Comparison of ENCODE assay signal across 22 mouse cellular contexts in the genomic region with DNA sequence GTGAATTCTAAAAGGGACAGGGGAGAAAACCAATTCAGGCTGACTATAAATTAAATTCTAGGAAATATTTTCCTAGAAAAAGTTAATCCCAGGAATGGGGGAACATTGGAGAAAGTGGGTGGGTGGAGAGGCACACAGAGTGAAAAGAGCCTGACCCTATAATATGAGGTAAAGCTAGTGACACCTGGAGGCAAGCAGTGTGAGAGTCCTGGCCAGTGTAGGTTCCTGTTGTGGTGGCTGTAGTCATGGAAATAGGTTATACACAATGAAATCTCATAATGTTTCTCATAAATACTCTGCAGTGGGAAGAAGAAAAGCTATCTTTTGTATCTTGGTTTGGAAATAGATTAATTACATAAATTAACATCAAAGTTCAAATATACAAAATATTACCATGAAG.
A peak's percentile ranks its signal among the peaks of the same experiment; 100 is the strongest.
DNase-seq lines count a peak whose midpoint lies in the region; ATAC-seq and TF ChIP-seq lines count a peak whose summit lies in the region.
"Had no signal": no experiment of that assay in that cellular context is flagged by ENCODE, and none has a peak within 500 bp of the region (broad histone marks: within the 10 kb centered on the region; RNA-seq: fewer than 3 reads in every experiment).

No protein-coding gene starts in this region.

- DNase-seq in heart, adult 11 months = peak; percentile 9
- no peak for DNase-seq in heart, postnatal 4 days
- DNase-seq in CD4-positive, CD25-positive, alpha-beta regulatory T cell, adult 2 months (ENCODE audit: low read depth, low spot score) = peak; percentile 21
- no peak for DNase-seq in CH12.LX (ENCODE audit: extremely low read depth)
- DNase-seq in frontal cortex, adult 2 months (ENCODE audit: extremely low spot score in 1 of 2, low spot score in 1 of 2) = no peak
- no peak for DNase-seq in urinary bladder, postnatal 4 days (ENCODE audit: low spot score in 2 of 2)
- DNase-seq in liver, postnatal 0 days = no peak
- DNase-seq: adrenal gland, adult 8-10 months; adrenal gland, postnatal 14 days; adrenal gland, postnatal 36 days; B cell, adult 2 months; cerebellum, adult 11-12 months; cerebellum, adult 2 months; cerebellum, adult 9-10 months; cerebellum, postnatal 10 days; cerebellum, postnatal 25 days; forebrain, postnatal 0 days had no signal

- no peak for TF ChIP-seq POLR2A in CH12.LX (IDR thresholded peaks at IDR 0.05; ENCODE audit: low read depth, low read length)

- in situ Hi-C loops in CH12.LX (cut with MboI; ENCODE audit: low pct_ligation_motif_present, low pct_unique_long_range_greater_than_20kb, low sequenced_read_pairs) = no loop called here

- dilution Hi-C loops in CH12.LX (cut with MboI; ENCODE audit: extremely low pct_ligation_motif_present, extremely low pct_unique_long_range_greater_than_20kb, low sequenced_read_pairs) = no loop called here

- no peak for TF ChIP-seq EP300 in CH12.LX (IDR thresholded peaks at IDR 0.05; ENCODE audit: low read length)
- TF ChIP-seq EP300 in liver, postnatal 0 days (IDR thresholded peaks at IDR 0.05; ENCODE audit: low read depth) = no peak

- TF ChIP-seq CTCF in CH12.LX (conservative IDR thresholded peaks at IDR 0.05 in 1 of 2, IDR thresholded peaks at IDR 0.05 in 1 of 2; ENCODE audit: low read depth in 2 of 2, low read length in 2 of 2) = peak in 1 of 2 experiments; percentile 41; a peak in 2 of 4 replicates
- TF ChIP-seq CTCF in liver, postnatal 0 days (IDR thresholded peaks at IDR 0.05; ENCODE audit: low read depth) = no peak

- H3K27me3 ChIP-seq in CH12.LX (replicated peaks) = no peaks in the 10 kb centered on the region
- H3K27me3 ChIP-seq in liver, postnatal 0 days (ENCODE audit: insufficient read depth, low read length) = no peaks in the 10 kb centered on the region
- H3K27me3 ChIP-seq: embryonic facial prominence, embryonic 12.5 days; forebrain, embryonic 13.5 days; forebrain, embryonic 15.5 days had no signal

- no peak overlapping the region for H3K27ac ChIP-seq in CH12.LX (ENCODE audit: insufficient read depth, low read depth)
- H3K27ac ChIP-seq in liver, postnatal 0 days (ENCODE audit: low read depth) = no peak overlapping the region
- H3K27ac ChIP-seq: embryonic facial prominence, embryonic 10.5 days; embryonic facial prominence, embryonic 12.5 days; forebrain, embryonic 13.5 days; forebrain, embryonic 15.5 days had no signal

- H3K4me2 ChIP-seq in CH12.LX (ENCODE audit: insufficient read depth, low read depth, poor library complexity, severe bottlenecking) = no peak overlapping the region
- no peak overlapping the region for H3K4me2 ChIP-seq in liver, postnatal 0 days (ENCODE audit: low read depth, low read length)
- H3K4me2 ChIP-seq: embryonic facial prominence, embryonic 12.5 days; forebrain, embryonic 13.5 days; forebrain, embryonic 15.5 days had no signal

- no peak overlapping the region for H3K4me3 ChIP-seq in CH12.LX (replicated peaks in 1 of 3; ENCODE audit: low read depth in 2 of 3, low read length in 2 of 3, poor library complexity in 1 of 3)
- no peak overlapping the region for H3K4me3 ChIP-seq in liver, postnatal 0 days (ENCODE audit: low read depth, low read length)
- H3K4me3 ChIP-seq: embryonic facial prominence, embryonic 10.5 days; embryonic facial prominence, embryonic 12.5 days; forebrain, embryonic 13.5 days; forebrain, embryonic 15.5 days had no signal

- H3K9me3 ChIP-seq in CH12.LX (replicated peaks; ENCODE audit: low read length) = no peaks in the 10 kb centered on the region
- no peaks in the 10 kb centered on the region for H3K9me3 ChIP-seq in liver, postnatal 0 days (ENCODE audit: low read length)
- H3K9me3 ChIP-seq: embryonic facial prominence, embryonic 10.5 days; embryonic facial prominence, embryonic 12.5 days; forebrain, embryonic 13.5 days; forebrain, embryonic 15.5 days had no signal

- H3K79me2 ChIP-seq in CH12.LX (replicated peaks; ENCODE audit: control insufficient read depth, extremely low read depth, insufficient read depth, poor library complexity, severe bottlenecking) = no peaks in the 10 kb centered on the region

- peak; percentile 84 to 99 for ATAC-seq in hematopoietic stem cell, adult 5-6 weeks (replicated peaks in 1 of 2; ENCODE audit: insufficient read depth in 1 of 2, low FRiP score in 2 of 2, low TSS enrichment in 1 of 2, low read depth in 1 of 2, poor library complexity in 2 of 2, severe bottlenecking in 2 of 2)
- no peak for ATAC-seq in liver, postnatal 0 days
- ATAC-seq: forebrain, embryonic 13.5 days; forebrain, embryonic 15.5 days; forebrain, postnatal 0 days had no signal

- no peak overlapping the region for H3K9ac ChIP-seq in CH12.LX (ENCODE audit: insufficient read depth, low read depth)
- no peak overlapping the region for H3K9ac ChIP-seq in liver, postnatal 0 days (replicated peaks)
- H3K9ac ChIP-seq: embryonic facial prominence, embryonic 12.5 days; forebrain, embryonic 13.5 days; forebrain, embryonic 15.5 days; forebrain, postnatal 0 days had no signal

- peaks cover 0 to 1% of the 10 kb centered on the region in 2 experiments; a peak in 1 of 4 replicates for H3K4me1 ChIP-seq in CH12.LX (ENCODE audit: control insufficient read depth in 1 of 2, insufficient read depth in 2 of 2)
- no peaks in the 10 kb centered on the region for H3K4me1 ChIP-seq in liver, postnatal 0 days (ENCODE audit: insufficient read depth)
- H3K4me1 ChIP-seq: embryonic facial prominence, embryonic 10.5 days; embryonic facial prominence, embryonic 12.5 days; forebrain, embryonic 13.5 days; forebrain, embryonic 15.5 days had no signal

- TF ChIP-seq RAD21 in CH12.LX (IDR thresholded peaks at IDR 0.05; ENCODE audit: low read depth, low read length) = peak; percentile 25

- H3K36me3 ChIP-seq in CH12.LX (replicated peaks in 1 of 2; ENCODE audit: control insufficient read depth in 1 of 2, insufficient read depth in 1 of 2, low read length in 1 of 2) = no peaks in the 10 kb centered on the region
- H3K36me3 ChIP-seq in liver, postnatal 0 days (replicated peaks; ENCODE audit: insufficient read depth, low read length) = no peaks in the 10 kb centered on the region
- H3K36me3 ChIP-seq: embryonic facial prominence, embryonic 10.5 days; embryonic facial prominence, embryonic 12.5 days; forebrain, embryonic 15.5 days had no signal

TF ChIP-seq in CH12.LX, 34 proteins besides CTCF, POLR2A, EP300 and RAD21:
- no peak for TF ChIP-seq RCOR1 (conservative IDR thresholded peaks at IDR 0.05; ENCODE audit: low read depth, low read length)
- TF ChIP-seq SMC3 (IDR thresholded peaks at IDR 0.05; ENCODE audit: low read depth, low read length) = peak; percentile 53

Comparison
In these comparisons a context has a peak if more than half of its experiments do, and no peak if none do; other contexts are left out.
1. DNase-seq: peak in heart, adult 11 months (single experiment) and CD4-positive, CD25-positive, alpha-beta regulatory T cell, adult 2 months (single experiment); none in heart, postnatal 4 days (single experiment), CH12.LX (single experiment), frontal cortex, adult 2 months (0 of 2), urinary bladder, postnatal 4 days (0 of 2) and liver, postnatal 0 days (single experiment).